Mouse (Mus musculus) neural tube, embryonic 15.5 days (tissue): ENCODE data around the gene Zfp655. TPM values are rescaled to one million over a fixed set of nuclear protein-coding genes. Genes with fewer than 3 reads are reported as not detected.
"Not testable (repeated sequence)": the region's sequence is repeated elsewhere in the genome, so short reads cannot be mapped to it uniquely, and the experiment has no call there.

Source experiments
- ATAC-seq: fragments of 200-750 bp; cut with Nextera tagmentation; 2 replicates; pipeline ENCODE4 v1.8.0; 2017; ENCODE audit warnings: mild to moderate bottlenecking, moderate TSS enrichment, moderate library complexity; ENCODE audit not compliant: low FRiP score
- H3K27ac ChIP-seq: fragments of 300-500 bp; sonication (generic); replicated peaks from 2 replicates; pipeline ENCODE4 v1.5.1; 2015; ENCODE audit warnings: mild to moderate bottlenecking, inconsistent platforms
- H3K27me3 ChIP-seq: fragments of 300-500 bp; sonication (generic); replicated peaks from 2 replicates; pipeline ENCODE4 v1.6.1; 2015; ENCODE audit warnings: inconsistent platforms
- H3K36me3 ChIP-seq: fragments of 300-500 bp; sonication (generic); 2 replicates; pipeline ENCODE4 v1.6.1; 2015; ENCODE audit warnings: inconsistent platforms
- H3K4me1 ChIP-seq: fragments of 300-500 bp; sonication (generic); 2 replicates; pipeline ENCODE4 v1.6.1; 2015; ENCODE audit warnings: inconsistent platforms
- H3K4me2 ChIP-seq: fragments of 300-500 bp; sonication (generic); 2 replicates; pipeline ENCODE4 v1.6.1; 2015; ENCODE audit warnings: inconsistent platforms, mild to moderate bottlenecking, moderate library complexity
- H3K4me3 ChIP-seq: fragments of 300-500 bp; sonication (generic); replicated peaks from 2 replicates; pipeline ENCODE4 v1.5.1; 2015; ENCODE audit warnings: mild to moderate bottlenecking, inconsistent platforms
- H3K9ac ChIP-seq: fragments of 300-500 bp; sonication (generic); replicated peaks from 2 replicates; pipeline ENCODE4 v1.6.1; 2015; ENCODE audit warnings: mild to moderate bottlenecking, inconsistent platforms
- H3K9me3 ChIP-seq: fragments of 300-500 bp; sonication (generic); replicated peaks from 2 replicates; pipeline ENCODE4 v1.6.1; 2016; ENCODE audit warnings: inconsistent platforms
- WGBS: fragments of 180-500 bp; shearing (Covaris S2); methylation state at CpG from one replicate; pipeline ENCODE4 v1.1.7; 2015; ENCODE audit warnings: mixed read lengths; 5-methylcytosine and 5-hydroxymethylcytosine counted together
- polyA plus RNA-seq: library from polyadenylated mRNA; unstranded; fragments of >200 nt; fragmentation: Nextera tagmentation; extraction: Ambion mirVana; gene quantifications from 2 replicates; pipeline ENCODE4 v1.2.1, GENCODE M21; 2015

Zfp655 gene
- polyA plus RNA-seq, 1 experiment from 2014 or later, result 28.1 TPM

- Histone ChIP-seq H3K27ac (no peak overlapping the region), H3K4me2 (no peak overlapping the region), H3K4me3 (no peak overlapping the region), H3K9me3 (no peaks in the 10 kb centered on the region), H3K9ac (no peak overlapping the region), H3K4me1 (peaks cover 16% of the 10 kb centered on the region), H3K27me3 (no peaks in the 10 kb centered on the region), H3K36me3 (peaks cover 31% of the 10 kb centered on the region)
- ATAC-seq, result no peak
- 98% methylated on average over 6 of the region's 6 CpGs for WGBS
Observed at GRCm38 (mm10) chr5:145207385-145207784, 24.1 kb upstream of the Zfp655 start.

DNA sequence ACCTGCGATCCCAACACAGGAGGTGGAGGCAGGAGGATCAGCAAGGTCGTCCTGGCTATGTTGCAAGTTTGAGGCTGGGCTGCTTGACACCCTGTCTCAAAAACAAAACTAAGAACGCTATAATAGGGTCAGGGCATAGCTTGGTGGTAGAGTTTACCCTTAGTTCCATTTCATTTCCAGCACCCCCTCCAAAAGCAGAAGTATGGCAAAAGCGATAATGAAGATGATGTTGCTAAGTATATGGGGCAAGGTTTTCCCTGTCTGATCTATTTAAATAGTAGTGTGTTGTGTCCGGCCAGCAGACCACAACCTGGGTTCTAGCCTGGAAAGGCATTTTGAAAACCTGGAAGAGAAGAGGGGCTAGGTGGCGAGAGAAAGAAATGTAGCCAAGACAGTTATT lies 23.6 kb upstream of the Zfp655 start:
- WGBS, result 88% methylated on average over 6 of the region's 6 CpGs

GRCm38 (mm10) chr5:145208391-145208790 lies 23.1 kb upstream of the Zfp655 start:
- H3K9ac ChIP-seq, H3K27ac ChIP-seq, ATAC-seq, H3K4me2 ChIP-seq, H3K27me3 ChIP-seq, H3K9me3 ChIP-seq, H3K4me3 ChIP-seq: not testable (repeated sequence)
- Histone ChIP-seq H3K36me3 (peaks cover 40% of the 10 kb centered on the region), H3K4me1 (peaks cover 13% of the 10 kb centered on the region)
- WGBS, result 57% methylated on average over 11 of the region's 11 CpGs

More for the DNA sequence above, 23.6 kb upstream of the Zfp655 start:
- H3K36me3 ChIP-seq, result peaks cover 35% of the 10 kb centered on the region
- H3K9me3 ChIP-seq, result no peaks in the 10 kb centered on the region
- H3K27me3 ChIP-seq, result no peaks in the 10 kb centered on the region
- ATAC-seq, result no peak
- no peak overlapping the region for H3K9ac ChIP-seq
- H3K27ac ChIP-seq, result no peak overlapping the region
- no peak overlapping the region for H3K4me3 ChIP-seq
- H3K4me2 ChIP-seq, result no peak overlapping the region
- H3K4me1 ChIP-seq, result peaks cover 16% of the 10 kb centered on the region

DNA sequence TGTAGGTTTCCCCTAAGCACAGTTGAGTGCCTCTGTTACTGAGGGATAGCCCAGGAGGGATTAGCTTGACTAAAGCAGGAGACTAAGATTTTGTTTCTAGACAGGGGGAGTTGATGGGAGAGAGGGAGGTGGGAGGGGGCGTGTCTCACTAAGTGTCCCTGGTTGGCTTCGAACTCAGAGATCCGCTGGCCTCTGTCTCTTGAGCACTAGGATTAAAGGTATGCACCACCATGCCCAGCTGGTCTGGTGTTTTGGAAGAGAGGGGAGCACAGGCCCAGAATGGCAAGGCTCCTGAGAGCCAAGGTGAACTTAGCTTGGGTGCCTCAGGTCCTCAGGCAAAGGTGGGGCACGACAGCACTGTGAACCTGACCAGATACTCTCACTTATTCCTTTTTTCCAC lies 20.2 kb upstream of the Zfp655 start:
- H3K27me3 ChIP-seq, result no peaks in the 10 kb centered on the region
- ATAC-seq, result no peak
- peaks cover 55% of the 10 kb centered on the region for H3K36me3 ChIP-seq
- 99% methylated on average over 4 of the region's 4 CpGs for WGBS
- no peak overlapping the region for H3K4me2 ChIP-seq
- H3K4me1 ChIP-seq, result no peaks in the 10 kb centered on the region
- H3K27ac ChIP-seq, result no peak overlapping the region
- no peaks in the 10 kb centered on the region for H3K9me3 ChIP-seq
- no peak overlapping the region for H3K4me3 ChIP-seq
- no peak overlapping the region for H3K9ac ChIP-seq

- H3K27ac ChIP-seq, result no peak overlapping the region
- ATAC-seq, result no peak
- H3K4me3 ChIP-seq, result no peak overlapping the region
- 98% methylated on average over 4 of the region's 4 CpGs for WGBS
- H3K4me1 ChIP-seq, result no peaks in the 10 kb centered on the region
- peaks cover 55% of the 10 kb centered on the region for H3K36me3 ChIP-seq
- H3K9me3 ChIP-seq, result no peaks in the 10 kb centered on the region
- H3K4me2 ChIP-seq, result no peak overlapping the region
- H3K27me3 ChIP-seq, result no peaks in the 10 kb centered on the region
- no peak overlapping the region for H3K9ac ChIP-seq
Observed at GRCm38 (mm10) chr5:145212216-145212615, 19.3 kb upstream of the Zfp655 start.

- ATAC-seq, result no peak
- Histone ChIP-seq H3K4me1 (no peaks in the 10 kb centered on the region), H3K4me2 (no peak overlapping the region), H3K4me3 (no peak overlapping the region), H3K9me3 (no peaks in the 10 kb centered on the region), H3K27me3 (no peaks in the 10 kb centered on the region), H3K36me3 (peaks cover 56% of the 10 kb centered on the region), H3K27ac (no peak overlapping the region), H3K9ac (no peak overlapping the region)
- WGBS, result 96% methylated on average over 3 of the region's 3 CpGs
Observed at GRCm38 (mm10) chr5:145213505-145213904, 18.0 kb upstream of the Zfp655 start.

DNA sequence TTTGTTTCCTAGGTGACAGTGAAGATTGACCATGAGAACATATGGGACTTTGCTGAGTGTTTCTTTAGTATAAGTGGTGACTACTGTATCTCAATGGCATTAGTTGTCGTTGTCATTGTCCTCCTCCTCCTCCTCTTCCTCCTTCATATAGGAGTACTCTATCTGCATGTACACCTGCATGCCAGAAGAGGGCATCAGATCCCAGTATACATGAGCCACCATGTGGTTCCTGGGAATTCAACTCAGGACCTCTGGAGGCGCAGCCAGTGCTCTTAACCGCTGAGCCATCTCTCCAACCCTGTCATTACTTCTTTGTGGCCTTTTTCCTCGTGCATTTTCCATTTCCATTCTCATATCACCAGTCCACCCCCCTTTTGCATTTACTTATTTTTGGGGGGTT lies 16.8 kb upstream of the Zfp655 start:
- no peak for ATAC-seq
- H3K36me3 ChIP-seq, result peaks cover 63% of the 10 kb centered on the region
- no peak overlapping the region for H3K4me2 ChIP-seq
- no peak overlapping the region for H3K9ac ChIP-seq
- no peaks in the 10 kb centered on the region for H3K4me1 ChIP-seq
- H3K4me3 ChIP-seq, result no peak overlapping the region
- WGBS, result 71% methylated on average over 4 of the region's 4 CpGs
- H3K27me3 ChIP-seq, result no peaks in the 10 kb centered on the region
- no peak overlapping the region for H3K27ac ChIP-seq
- H3K9me3 ChIP-seq, result no peaks in the 10 kb centered on the region

DNA sequence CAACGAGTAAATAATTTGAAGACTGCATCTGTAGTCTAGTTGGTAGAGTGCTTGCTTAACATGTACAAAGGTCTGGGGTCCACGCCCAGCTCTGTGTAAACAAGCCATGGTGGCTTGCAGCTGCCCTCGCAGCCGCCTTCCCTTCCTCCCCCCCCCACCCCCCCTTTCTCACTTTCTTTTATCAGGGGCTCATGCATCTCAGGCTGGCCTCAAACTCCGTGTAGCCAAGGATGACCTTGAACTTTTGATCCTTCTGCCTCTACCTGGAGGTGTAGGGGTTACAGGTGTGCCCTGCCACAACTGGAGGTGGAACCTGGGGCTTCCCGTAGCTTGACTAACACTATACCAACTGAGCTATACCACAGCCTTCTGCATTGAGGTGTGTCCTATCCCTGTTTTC lies 13.8 kb upstream of the Zfp655 start:
- no peak overlapping the region for H3K9ac ChIP-seq
- peaks cover 65% of the 10 kb centered on the region for H3K36me3 ChIP-seq
- H3K27ac ChIP-seq, result no peak overlapping the region
- no peaks in the 10 kb centered on the region for H3K27me3 ChIP-seq
- H3K4me1 ChIP-seq, result no peaks in the 10 kb centered on the region
- 89% methylated on average over 6 of the region's 6 CpGs for WGBS
- ATAC-seq, result no peak
- H3K4me3 ChIP-seq, result no peak overlapping the region
- H3K4me2 ChIP-seq, result no peak overlapping the region
- no peaks in the 10 kb centered on the region for H3K9me3 ChIP-seq

- peaks cover 65% of the 10 kb centered on the region for H3K36me3 ChIP-seq
- WGBS, result 96% methylated on average over 21 of the region's 21 CpGs
- no peaks in the 10 kb centered on the region for H3K9me3 ChIP-seq
- H3K4me3 ChIP-seq, result no peak overlapping the region
- H3K4me2 ChIP-seq, result no peak overlapping the region
- ATAC-seq, result no peak
- no peaks in the 10 kb centered on the region for H3K27me3 ChIP-seq
- no peak overlapping the region for H3K9ac ChIP-seq
- H3K4me1 ChIP-seq, result no peaks in the 10 kb centered on the region
- H3K27ac ChIP-seq, result no peak overlapping the region
Observed at GRCm38 (mm10) chr5:145218206-145218605, 13.3 kb upstream of the Zfp655 start.

DNA sequence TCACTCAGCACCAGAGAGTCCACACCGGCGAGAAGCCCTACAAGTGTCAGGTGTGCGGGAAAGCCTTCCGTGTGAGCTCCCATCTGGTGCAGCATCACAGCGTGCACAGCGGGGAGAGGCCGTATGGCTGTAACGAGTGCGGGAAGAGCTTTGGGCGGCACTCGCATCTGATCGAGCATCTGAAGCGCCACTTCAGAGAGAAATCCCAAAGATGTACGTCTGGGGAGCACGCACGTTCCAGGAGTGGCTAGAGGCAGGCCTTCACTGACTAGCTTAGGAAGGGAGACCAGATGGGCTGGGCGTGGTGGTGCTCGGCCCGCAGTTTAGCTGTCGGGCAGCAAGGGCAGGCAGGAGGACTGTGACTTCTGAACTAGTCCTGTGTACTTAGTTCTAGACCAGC lies 12.8 kb upstream of the Zfp655 start:
- Histone ChIP-seq H3K27me3 (no peaks in the 10 kb centered on the region), H3K4me2 (no peak overlapping the region), H3K4me1 (no peaks in the 10 kb centered on the region), H3K36me3 (peaks cover 63% of the 10 kb centered on the region), H3K9ac (no peak overlapping the region), H3K4me3 (no peak overlapping the region), H3K9me3 (no peaks in the 10 kb centered on the region), H3K27ac (no peak overlapping the region)
- ATAC-seq, result no peak
- WGBS, result 95% methylated on average over 20 of the region's 20 CpGs

DNA sequence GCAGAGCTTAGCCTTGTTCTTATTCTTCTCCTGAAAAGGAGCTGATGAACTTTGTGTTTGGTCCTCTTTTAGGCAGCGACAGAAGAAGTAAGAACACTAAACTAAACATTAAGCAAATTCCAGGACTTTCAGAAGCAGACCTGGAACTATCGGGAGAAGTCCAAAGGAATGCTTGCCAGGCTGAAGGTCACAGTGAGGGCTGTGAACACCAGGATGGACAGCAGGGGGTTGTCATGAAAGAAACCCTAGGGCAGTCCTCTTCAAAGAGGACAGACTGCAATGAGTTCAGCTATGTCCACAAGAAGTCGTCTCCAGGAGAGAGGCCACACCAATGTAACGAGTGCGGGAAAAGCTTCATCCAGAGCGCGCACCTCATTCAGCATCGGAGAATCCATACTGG lies 11.5 kb upstream of the Zfp655 start:
- Histone ChIP-seq H3K36me3 (peaks cover 53% of the 10 kb centered on the region), H3K9ac (no peak overlapping the region), H3K4me1 (no peaks in the 10 kb centered on the region), H3K4me2 (no peak overlapping the region), H3K9me3 (no peaks in the 10 kb centered on the region), H3K27ac (no peak overlapping the region), H3K27me3 (no peaks in the 10 kb centered on the region), H3K4me3 (no peak overlapping the region)
- WGBS, result 96% methylated on average over 8 of the region's 8 CpGs
- no peak for ATAC-seq

GRCm38 (mm10) chr5:145222840-145223239 lies 8.7 kb upstream of the Zfp655 start:
- ATAC-seq, result no peak
- peaks cover 50% of the 10 kb centered on the region for H3K36me3 ChIP-seq
- no peaks in the 10 kb centered on the region for H3K27me3 ChIP-seq
- WGBS, result 83% methylated on average over 5 of the region's 5 CpGs
- no peaks in the 10 kb centered on the region for H3K9me3 ChIP-seq
- no peak overlapping the region for H3K4me3 ChIP-seq
- no peak overlapping the region for H3K9ac ChIP-seq
- no peaks in the 10 kb centered on the region for H3K4me1 ChIP-seq
- no peak overlapping the region for H3K27ac ChIP-seq
- H3K4me2 ChIP-seq, result no peak overlapping the region

GRCm38 (mm10) chr5:145223395-145223794 lies 8.1 kb upstream of the Zfp655 start:
- Histone ChIP-seq H3K9me3 (no peaks in the 10 kb centered on the region), H3K9ac (no peak overlapping the region), H3K4me3 (no peak overlapping the region), H3K4me1 (no peaks in the 10 kb centered on the region), H3K27me3 (no peaks in the 10 kb centered on the region), H3K36me3 (peaks cover 45% of the 10 kb centered on the region), H3K4me2 (no peak overlapping the region), H3K27ac (no peak overlapping the region)
- no peak for ATAC-seq
- 84% methylated on average over 12 of the region's 12 CpGs for WGBS
